Comparison of ENCODE assay signal across 15 mouse cellular contexts in the genomic region with DNA sequence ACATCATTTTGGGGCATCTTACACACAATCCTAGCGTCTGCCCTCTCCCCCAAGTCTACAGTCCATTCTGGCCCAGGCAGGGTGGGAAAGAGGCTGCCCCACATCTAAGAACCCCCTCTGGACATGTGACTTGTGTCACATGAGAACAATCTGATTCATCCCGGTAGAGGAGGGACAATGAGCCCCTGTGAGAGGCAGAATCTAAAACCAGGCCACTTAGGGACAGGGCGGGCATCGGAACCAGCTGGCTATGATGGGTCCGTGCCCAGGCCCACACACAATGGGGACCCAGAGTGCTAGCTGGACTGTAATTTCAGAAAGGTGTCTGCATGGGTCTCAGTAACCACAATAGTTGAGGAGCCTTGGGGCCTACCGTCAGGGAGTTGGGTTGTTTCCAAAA.
A peak's percentile ranks its signal among the peaks of the same experiment; 100 is the strongest.
DNase-seq lines count a peak whose midpoint lies in the region; ATAC-seq lines count a peak whose summit lies in the region.
"Had no signal": no experiment of that assay in that cellular context is flagged by ENCODE, and none has a peak within 500 bp of the region (broad histone marks: within the 10 kb centered on the region; RNA-seq: fewer than 3 reads in every experiment).

No protein-coding gene starts in this region.

- peak overlapping the region; percentile 53 for H3K27ac ChIP-seq in hindbrain, embryonic 10.5 days
- no peak overlapping the region for H3K27ac ChIP-seq in hindbrain, embryonic 14.5 days
- H3K27ac ChIP-seq: midbrain, embryonic 10.5 days had no signal

- H3K9ac ChIP-seq in hindbrain, embryonic 14.5 days = no peak overlapping the region

- H3K27me3 ChIP-seq in hindbrain, embryonic 10.5 days (ENCODE audit: insufficient read depth, poor library complexity, severe bottlenecking) = no peaks in the 10 kb centered on the region
- no peaks in the 10 kb centered on the region for H3K27me3 ChIP-seq in hindbrain, embryonic 14.5 days (ENCODE audit: control insufficient read depth, insufficient read depth, low read length)
- H3K27me3 ChIP-seq: CH12.LX had no signal

- intact Hi-C loops in left cerebral cortex, postnatal 14 days (cut with DNase I) = no loop called here

- 90% methylated on average over 6 of the region's 6 CpGs for WGBS in hindbrain, embryonic 10.5 days
- 64% methylated on average over 6 of the region's 6 CpGs for WGBS in hindbrain, embryonic 14.5 days

- no peaks in the 10 kb centered on the region for H3K9me3 ChIP-seq in hindbrain, embryonic 10.5 days
- H3K9me3 ChIP-seq in hindbrain, embryonic 14.5 days (ENCODE audit: control insufficient read depth, low read length) = no peaks in the 10 kb centered on the region

- H3K4me3 ChIP-seq in hindbrain, embryonic 10.5 days = no peak overlapping the region
- no peak overlapping the region for H3K4me3 ChIP-seq in hindbrain, embryonic 14.5 days (replicated peaks; ENCODE audit: low read length)
- H3K4me3 ChIP-seq: midbrain, embryonic 10.5 days; myocyte had no signal

- ATAC-seq in hindbrain, embryonic 14.5 days (ENCODE audit: low FRiP score) = no peak
- ATAC-seq: intestine, embryonic 16.5 days had no signal

- no peak overlapping the region for H3K4me2 ChIP-seq in hindbrain, embryonic 14.5 days (replicated peaks)

- no peaks in the 10 kb centered on the region for H3K36me3 ChIP-seq in hindbrain, embryonic 10.5 days
- no peaks in the 10 kb centered on the region for H3K36me3 ChIP-seq in hindbrain, embryonic 14.5 days (replicated peaks; ENCODE audit: control insufficient read depth, insufficient read depth)
- H3K36me3 ChIP-seq: midbrain, embryonic 10.5 days had no signal

- H3K4me1 ChIP-seq in hindbrain, embryonic 10.5 days (replicated peaks) = peaks cover 14% of the 10 kb centered on the region
- no peaks in the 10 kb centered on the region for H3K4me1 ChIP-seq in hindbrain, embryonic 14.5 days (replicated peaks; ENCODE audit: control insufficient read depth, insufficient read depth, low read length)
- H3K4me1 ChIP-seq: midbrain, embryonic 10.5 days had no signal

- DNase-seq in cerebellum, adult 11-12 months = peak; percentile 35
- DNase-seq in cerebellum, adult 11 months = no peak
- no peak for DNase-seq in hindbrain, embryonic 10.5 days (ENCODE audit: low spot score)
- DNase-seq in hindbrain, embryonic 14.5 days (ENCODE audit: low spot score) = no peak
- peak; percentile 46 for DNase-seq in retina, postnatal 1 day
- no peak for DNase-seq in retina, embryonic 14.5 days (ENCODE audit: low spot score)
- DNase-seq in left cerebral cortex, postnatal 14 days (ENCODE audit: low spot score in 2 of 2) = peak; percentile 20 to 66
- no peak for DNase-seq in thymus, postnatal 25 days
- DNase-seq: gastrocnemius, postnatal 14 days; heart, postnatal 14 days; lung, postnatal 36 days had no signal

Comparison
In these comparisons a context has a peak if more than half of its experiments do, and no peak if none do; other contexts are left out.
1. DNase-seq: peak in cerebellum, adult 11-12 months (single experiment), retina, postnatal 1 day (single experiment) and left cerebral cortex, postnatal 14 days (2 of 2); none in cerebellum, adult 11 months (single experiment), hindbrain, embryonic 10.5 days (single experiment), hindbrain, embryonic 14.5 days (single experiment), retina, embryonic 14.5 days (single experiment) and thymus, postnatal 25 days (single experiment).